Mouse (Mus musculus) hindbrain, embryonic 11.5 days (tissue): ENCODE measurements around the gene Taok1. TPM values are rescaled to one million over a fixed set of nuclear protein-coding genes. Genes with fewer than 3 reads are reported as not detected.
A peak's percentile ranks its signal among the peaks of the same experiment; 100 is the strongest.

ENCODE experiments used
- ATAC-seq: fragments of 200-750 bp; cut with Nextera tagmentation; 2 replicates; pipeline ENCODE4 v1.8.0; 2017; ENCODE audit warnings: mild to moderate bottlenecking, moderate TSS enrichment, moderate library complexity; ENCODE audit not compliant: low FRiP score
- DNase-seq: peaks from one replicate; pipeline ENCODE4 v3.0.0-alpha.2; 2015; ENCODE audit warnings: low spot score
- H3K27ac ChIP-seq: fragments of 300-500 bp; sonication (generic); 2 replicates; pipeline ENCODE4 v1.5.1; 2014; ENCODE audit warnings: mild to moderate bottlenecking, low read depth, low read length
- H3K27me3 ChIP-seq: fragments of 300-500 bp; sonication (generic); 2 replicates; pipeline ENCODE4 v1.6.1; 2014; ENCODE audit warnings: mild to moderate bottlenecking, low read length, moderate library complexity, mixed read lengths; ENCODE audit not compliant: control insufficient read depth, insufficient read depth
- H3K36me3 ChIP-seq: fragments of 300-500 bp; sonication (generic); 2 replicates; pipeline ENCODE4 v1.6.1; 2014; ENCODE audit warnings: mild to moderate bottlenecking, low read length, moderate library complexity, mixed read lengths; ENCODE audit not compliant: control insufficient read depth, insufficient read depth
- H3K4me1 ChIP-seq: fragments of 300-500 bp; sonication (generic); replicated peaks from 2 replicates; pipeline ENCODE4 v1.6.1; 2014; ENCODE audit warnings: low read length, mixed read lengths; ENCODE audit not compliant: control insufficient read depth, insufficient read depth
- H3K4me2 ChIP-seq: fragments of 300-500 bp; sonication (generic); replicated peaks from 2 replicates; pipeline ENCODE4 v1.6.1; 2014; ENCODE audit warnings: mild to moderate bottlenecking, low read depth, low read length
- H3K4me3 ChIP-seq: fragments of 300-500 bp; sonication (generic); 2 replicates; pipeline ENCODE4 v1.5.1; 2014; ENCODE audit warnings: low read depth, low read length
- H3K9ac ChIP-seq: fragments of 300-500 bp; sonication (generic); 2 replicates; pipeline ENCODE4 v1.6.1; 2014; ENCODE audit warnings: low read depth, low read length
- H3K9me3 ChIP-seq: fragments of 300-500 bp; sonication (generic); 2 replicates; pipeline ENCODE4 v1.6.1; 2016; ENCODE audit warnings: low read length; ENCODE audit not compliant: control insufficient read depth
- WGBS: fragments of 180-500 bp; shearing (Covaris S2); extraction: QIAGEN DNeasy Blood & Tissue Kit; methylation state at CpG from one replicate; pipeline ENCODE4 v1.1.7; 2014; 5-methylcytosine and 5-hydroxymethylcytosine counted together
- polyA plus RNA-seq: library from polyadenylated mRNA; unstranded; fragments of >200 nt; fragmentation: Nextera tagmentation; extraction: Ambion mirVana; gene quantifications from 2 replicates; pipeline ENCODE4 v1.2.1, GENCODE M21; 2014

The Taok1 gene
- polyA plus RNA-seq, 1 experiment from 2014 or later = 26.3 TPM

- H3K4me3 ChIP-seq = peak within 1 kb of the TSS; percentile 53
- peaks cover 21% of the 10 kb centered on the region for H3K4me1 ChIP-seq
- H3K9ac ChIP-seq = peak within 1 kb of the TSS; percentile 58
- no peaks in the 10 kb centered on the region for H3K9me3 ChIP-seq
- peaks cover 13% of the 10 kb centered on the region for H3K27me3 ChIP-seq
- peak within 1 kb of the TSS; percentile 95 for H3K4me2 ChIP-seq
- DNase-seq (peak; percentile 86), ATAC-seq (peak; percentile 69)
- no peaks in the 10 kb centered on the region for H3K36me3 ChIP-seq
- peak within 1 kb of the TSS; percentile 24; the same call in 1 of the 2 replicates for H3K27ac ChIP-seq
- WGBS = under 1% methylated on average over 65 of the region's 72 CpGs
Observed at GRCm38 (mm10) chr11:77514832-77515636, 92.6 kb downstream of the Taok1 start, which contains the start of gene Abhd15. Gene Abhd15 (plus strand): TSS chr11:77515121.

- no peaks in the 10 kb centered on the region for H3K9me3 ChIP-seq
- peak overlapping the region; percentile 41 for H3K4me3 ChIP-seq
- ATAC-seq (no peak), DNase-seq (no peak)
- H3K4me2 ChIP-seq = peak overlapping the region; percentile 95
- peaks cover 21% of the 10 kb centered on the region for H3K4me1 ChIP-seq
- WGBS = 3% methylated on average over 19 of the region's 19 CpGs
- H3K27ac ChIP-seq = no peak overlapping the region
- H3K36me3 ChIP-seq = no peaks in the 10 kb centered on the region
- H3K9ac ChIP-seq = peak overlapping the region; percentile 58
- H3K27me3 ChIP-seq = peaks cover 13% of the 10 kb centered on the region
Observed at GRCm38 (mm10) chr11:77514281-77514831, 93.3 kb downstream of the Taok1 start.

GRCm38 (mm10) chr11:77513811-77514170, 93.8 kb downstream of the Taok1 start:
- DNase-seq = no peak
- Histone ChIP-seq H3K4me2 (peak overlapping the region; percentile 79), H3K4me1 (peaks cover 21% of the 10 kb centered on the region), H3K27me3 (peaks cover 13% of the 10 kb centered on the region), H3K27ac (no peak overlapping the region), H3K4me3 (peak overlapping the region; percentile 53), H3K9me3 (no peaks in the 10 kb centered on the region), H3K9ac (peak overlapping the region; percentile 28; the same call in 1 of the 2 replicates), H3K36me3 (no peaks in the 10 kb centered on the region)
- ATAC-seq = no peak
- WGBS = 4% methylated on average over 10 of the region's 10 CpGs

- under 1% methylated on average over 67 of the region's 84 CpGs for WGBS
- H3K9ac ChIP-seq = peak overlapping the region; percentile 60
- peaks cover 13% of the 10 kb centered on the region for H3K27me3 ChIP-seq
- H3K4me2 ChIP-seq = peak overlapping the region; percentile 79
- peaks cover 21% of the 10 kb centered on the region for H3K4me1 ChIP-seq
- H3K27ac ChIP-seq = no peak overlapping the region
- peak; percentile 50 for ATAC-seq
- no peaks in the 10 kb centered on the region for H3K36me3 ChIP-seq
- no peaks in the 10 kb centered on the region for H3K9me3 ChIP-seq
- DNase-seq = peak; percentile 92
- peak overlapping the region; percentile 53 for H3K4me3 ChIP-seq
Observed at GRCm38 (mm10) chr11:77512891-77513810, 94.5 kb downstream of the Taok1 start.

GRCm38 (mm10) chr11:77511336-77511735, 96.3 kb downstream of the Taok1 start:
- Histone ChIP-seq H3K4me3 (no peak overlapping the region), H3K4me2 (no peak overlapping the region), H3K4me1 (peaks cover 21% of the 10 kb centered on the region), H3K9me3 (no peaks in the 10 kb centered on the region), H3K27me3 (peaks cover 13% of the 10 kb centered on the region), H3K27ac (no peak overlapping the region), H3K36me3 (no peaks in the 10 kb centered on the region; the same call in 1 of the 2 replicates), H3K9ac (no peak overlapping the region)
- whole genome bisulfite sequencing = 82% methylated on average over 5 of the region's 5 CpGs
- DNase-seq = no peak
- ATAC-seq = no peak

GRCm38 (mm10) chr11:77508068-77509021, 99.3 kb downstream of the Taok1 start:
- ATAC-seq (peak; percentile 39; the same call in 1 of the 2 replicates), DNase-seq (peak; percentile 92)
- 17% methylated on average over 49 of the region's 49 CpGs for WGBS
- H3K4me3 ChIP-seq = peak overlapping the region; percentile 11; the same call in 1 of the 2 replicates
- H3K27me3 ChIP-seq = no peaks in the 10 kb centered on the region
- H3K4me2 ChIP-seq = peak overlapping the region; percentile 40
- no peak overlapping the region for H3K27ac ChIP-seq
- H3K4me1 ChIP-seq = peaks cover 4% of the 10 kb centered on the region; the same call in 1 of the 2 replicates
- no peaks in the 10 kb centered on the region for H3K9me3 ChIP-seq
- H3K9ac ChIP-seq = no peak overlapping the region
- H3K36me3 ChIP-seq = peaks cover 14% of the 10 kb centered on the region

- H3K9ac ChIP-seq = no peak overlapping the region
- ATAC-seq = no peak
- 73% methylated on average over 4 of the region's 4 CpGs for WGBS
- peaks cover 16% of the 10 kb centered on the region for H3K36me3 ChIP-seq
- DNase-seq = no peak
- peaks cover 3% of the 10 kb centered on the region; the same call in 1 of the 2 replicates for H3K4me1 ChIP-seq
- no peak overlapping the region for H3K4me2 ChIP-seq
- no peak overlapping the region for H3K27ac ChIP-seq
- H3K27me3 ChIP-seq = no peaks in the 10 kb centered on the region
- H3K9me3 ChIP-seq = no peaks in the 10 kb centered on the region
- no peak overlapping the region for H3K4me3 ChIP-seq
Observed at GRCm38 (mm10) chr11:77507426-77507825, 100.2 kb downstream of the Taok1 start.
